Mouse (Mus musculus) stomach, postnatal 0 days (tissue): ENCODE results near the gene Allc.

ENCODE experiments used
- CTCF ChIP-seq: IDR thresholded peaks from 2 replicates; pipeline ENCODE4 v1.5.1; 2016; ENCODE audit warnings: antibody characterized with exemption, low read depth, mild to moderate bottlenecking, moderate library complexity
- EP300 ChIP-seq: optimal IDR thresholded peaks from 2 replicates; pipeline ENCODE3; 2016; ENCODE audit warnings: antibody characterized with exemption

DNA sequence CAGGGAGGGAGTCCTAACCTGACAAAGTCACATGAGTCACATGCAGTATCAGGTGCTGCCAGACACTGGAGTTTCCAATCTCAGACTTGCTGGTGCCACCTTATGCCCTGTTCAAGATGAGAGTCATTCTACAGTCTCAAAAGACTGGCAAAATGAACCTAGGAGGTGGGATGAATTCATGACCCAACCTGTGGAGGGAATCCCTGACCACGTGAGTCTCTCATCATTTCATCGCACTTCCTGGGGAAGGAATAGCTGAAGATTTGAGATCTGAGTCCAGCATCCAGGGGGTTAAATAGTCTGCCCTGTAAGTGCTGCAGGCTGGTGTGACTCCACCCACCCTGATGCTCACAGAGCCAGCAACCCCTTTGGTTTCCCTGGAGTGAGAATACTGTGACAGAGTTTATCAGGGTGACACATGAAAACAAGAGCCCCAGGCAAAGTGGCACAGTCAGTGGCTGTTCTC is 16.2 kb upstream of the Allc start:
- TF ChIP-seq CTCF, result no peak
- no peak for TF ChIP-seq EP300
